In the genomic region with DNA sequence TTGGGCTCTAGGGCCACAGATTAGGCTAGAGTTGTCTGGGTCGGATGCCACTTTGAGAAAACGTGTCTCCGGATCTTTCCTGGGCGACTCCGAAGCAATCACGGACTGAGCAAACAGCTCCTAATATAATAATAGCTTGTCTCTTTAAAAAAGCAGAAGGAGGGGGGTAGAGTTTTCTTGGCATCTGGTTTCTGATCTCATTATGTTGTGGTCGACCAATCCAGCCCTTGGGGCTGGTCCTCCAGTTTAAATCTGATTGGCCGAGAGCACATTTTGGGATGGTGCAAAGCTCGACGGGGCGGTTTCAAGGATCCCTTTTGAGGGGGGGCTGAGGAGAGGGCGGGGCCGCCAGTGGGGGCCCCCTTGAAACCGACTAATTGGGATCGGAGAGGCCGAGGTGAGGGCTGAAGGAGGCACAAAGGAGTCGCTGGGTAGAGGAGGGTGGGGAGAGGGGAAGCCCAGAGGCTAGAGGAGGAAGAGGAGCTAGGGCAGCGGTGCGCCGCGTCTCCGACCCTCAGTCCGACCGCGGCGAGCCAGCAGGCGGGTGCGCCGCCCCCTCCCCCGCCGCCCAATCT, we compare ENCODE assay signal across 8 mouse cellular contexts. TPM values are rescaled to one million over a fixed set of nuclear protein-coding genes. Genes with fewer than 3 reads are reported as not detected.
A peak's percentile ranks its signal among the peaks of the same experiment; 100 is the strongest.
DNase-seq lines count a peak whose midpoint lies in the region; ATAC-seq and TF ChIP-seq lines count a peak whose summit lies in the region.

Fzd2 (plus strand) TSS at position 387 of the 575 bp plus-strand sequence.

- no peak for TF ChIP-seq POLR2A in CH12.LX (IDR thresholded peaks at IDR 0.05; ENCODE audit: low read depth, low read length)
- peak; percentile 82 for TF ChIP-seq POLR2A in brain, embryonic 14.5 days (IDR thresholded peaks at IDR 0.05; ENCODE audit: borderline replicate concordance, extremely low read depth, insufficient read depth, insufficient read length, poor library complexity, severe bottlenecking)

- H3K27me3 ChIP-seq in CH12.LX (replicated peaks), result peaks cover 29% of the 10 kb centered on the region
- H3K27me3 ChIP-seq in forebrain, embryonic 14.5 days (replicated peaks; ENCODE audit: control insufficient read depth, insufficient read depth, low read length), result no peaks in the 10 kb centered on the region
- peaks cover 93% of the 10 kb centered on the region for H3K27me3 ChIP-seq in liver, embryonic 15.5 days
- no peaks in the 10 kb centered on the region for H3K27me3 ChIP-seq in neural tube, embryonic 14.5 days (ENCODE audit: control insufficient read depth, insufficient read depth, low read length)

- dilution Hi-C loops in CH12.LX (cut with MboI; ENCODE audit: extremely low pct_ligation_motif_present, extremely low pct_unique_long_range_greater_than_20kb, low sequenced_read_pairs), result no loop called here

- peaks cover 19% of the 10 kb centered on the region for H3K9me3 ChIP-seq in CH12.LX (replicated peaks; ENCODE audit: low read length)
- no peaks in the 10 kb centered on the region for H3K9me3 ChIP-seq in forebrain, embryonic 14.5 days (replicated peaks; ENCODE audit: control insufficient read depth, low read length)
- H3K9me3 ChIP-seq in liver, embryonic 15.5 days (replicated peaks), result no peaks in the 10 kb centered on the region
- H3K9me3 ChIP-seq in neural tube, embryonic 14.5 days (ENCODE audit: control insufficient read depth, low read length), result no peaks in the 10 kb centered on the region

- intact Hi-C loops in heart, postnatal 10 days (cut with DNase I), result no loop called here

- 0 out of 4 replicates have a peak, but pooled peaks cover 0 to 2% of the 10 kb centered on the region in 2 experiments for H3K4me1 ChIP-seq in CH12.LX (ENCODE audit: control insufficient read depth in 1 of 2, insufficient read depth in 2 of 2)
- peaks cover 12% of the 10 kb centered on the region for H3K4me1 ChIP-seq in forebrain, embryonic 14.5 days (ENCODE audit: control insufficient read depth, insufficient read depth, low read length)
- peaks cover 9% of the 10 kb centered on the region for H3K4me1 ChIP-seq in liver, embryonic 15.5 days (replicated peaks)
- H3K4me1 ChIP-seq in neural tube, embryonic 14.5 days (ENCODE audit: control insufficient read depth, insufficient read depth, low read length), result peaks cover 3% of the 10 kb centered on the region; the same call in 1 of the 2 replicates

- H3K36me3 ChIP-seq in CH12.LX (replicated peaks in 1 of 2; ENCODE audit: control insufficient read depth in 1 of 2, insufficient read depth in 1 of 2, low read length in 1 of 2), result no peaks in the 10 kb centered on the region
- no peaks in the 10 kb centered on the region for H3K36me3 ChIP-seq in forebrain, embryonic 14.5 days (ENCODE audit: control insufficient read depth, insufficient read depth, low read length)
- no peaks in the 10 kb centered on the region for H3K36me3 ChIP-seq in liver, embryonic 15.5 days (replicated peaks)
- H3K36me3 ChIP-seq in neural tube, embryonic 14.5 days (ENCODE audit: control insufficient read depth, insufficient read depth, low read length), result no peaks in the 10 kb centered on the region

- no peak for TF ChIP-seq RAD21 in CH12.LX (IDR thresholded peaks at IDR 0.05; ENCODE audit: low read depth, low read length)

- H3K4me2 ChIP-seq in CH12.LX (ENCODE audit: insufficient read depth, low read depth, poor library complexity, severe bottlenecking), result peak within 1 kb of the TSS; percentile 81
- H3K4me2 ChIP-seq in forebrain, embryonic 14.5 days (ENCODE audit: low read length), result peak within 1 kb of the TSS; percentile 60
- peak within 1 kb of the TSS; percentile 52 for H3K4me2 ChIP-seq in liver, embryonic 15.5 days
- H3K4me2 ChIP-seq in neural tube, embryonic 14.5 days (ENCODE audit: low read depth, low read length), result peak within 1 kb of the TSS; percentile 82

- no peak within 1 kb of the TSS for H3K9ac ChIP-seq in CH12.LX (ENCODE audit: insufficient read depth, low read depth)
- H3K9ac ChIP-seq in forebrain, embryonic 14.5 days (ENCODE audit: low read length), result peak within 1 kb of the TSS; percentile 96
- H3K9ac ChIP-seq in liver, embryonic 15.5 days, result no peak within 1 kb of the TSS
- peak within 1 kb of the TSS; percentile 77 for H3K9ac ChIP-seq in neural tube, embryonic 14.5 days (replicated peaks; ENCODE audit: low read depth, low read length)

- no peak for TF ChIP-seq EP300 in CH12.LX (IDR thresholded peaks at IDR 0.05; ENCODE audit: low read length)

- TF ChIP-seq CTCF in CH12.LX (conservative IDR thresholded peaks at IDR 0.05 in 1 of 2, IDR thresholded peaks at IDR 0.05 in 1 of 2; ENCODE audit: low read depth in 2 of 2, low read length in 2 of 2), result no peak
- no peak for TF ChIP-seq CTCF in brain, embryonic 14.5 days (IDR thresholded peaks at IDR 0.05; ENCODE audit: borderline replicate concordance, extremely low read depth, insufficient read depth, insufficient read length)

- H3K27ac ChIP-seq in CH12.LX (ENCODE audit: insufficient read depth, low read depth), result no peak within 1 kb of the TSS
- H3K27ac ChIP-seq in forebrain, embryonic 14.5 days (ENCODE audit: low read depth, low read length), result peak within 1 kb of the TSS; percentile 99
- no peak within 1 kb of the TSS for H3K27ac ChIP-seq in liver, embryonic 15.5 days (replicated peaks)
- H3K27ac ChIP-seq in neural tube, embryonic 14.5 days (ENCODE audit: low read depth, low read length), result peak within 1 kb of the TSS; percentile 88

- DNase-seq in CH12.LX (ENCODE audit: extremely low read depth), result peak; percentile 74
- DNase-seq in brain, embryonic 14.5 days (ENCODE audit: low read depth), result peak; percentile 99
- peak; percentile 99 for DNase-seq in forebrain, embryonic 14.5 days (ENCODE audit: low spot score)
- peak; percentile 92 for DNase-seq in heart, postnatal 10 days
- peak; percentile 89 to 93 for DNase-seq in kidney, postnatal 4 days
- peak; percentile 69 for DNase-seq in urinary bladder, postnatal 25 days (ENCODE audit: low spot score)

- peak within 1 kb of the TSS in 2 of 3 experiments; percentile 13 to 32 for H3K4me3 ChIP-seq in CH12.LX (replicated peaks in 1 of 3; ENCODE audit: low read depth in 2 of 3, low read length in 2 of 3, poor library complexity in 1 of 3)
- peak within 1 kb of the TSS; percentile 91 for H3K4me3 ChIP-seq in forebrain, embryonic 14.5 days (ENCODE audit: low read depth, low read length)
- H3K4me3 ChIP-seq in liver, embryonic 15.5 days (replicated peaks), result peak within 1 kb of the TSS; percentile 43
- peak within 1 kb of the TSS; percentile 64 for H3K4me3 ChIP-seq in neural tube, embryonic 14.5 days (ENCODE audit: low read depth, low read length)

- in situ Hi-C loops in CH12.LX (cut with MboI; ENCODE audit: low pct_ligation_motif_present, low pct_unique_long_range_greater_than_20kb, low sequenced_read_pairs), result no loop called here

- no peaks in the 10 kb centered on the region for H3K79me2 ChIP-seq in CH12.LX (replicated peaks; ENCODE audit: control insufficient read depth, extremely low read depth, insufficient read depth, poor library complexity, severe bottlenecking)

- ATAC-seq in forebrain, embryonic 14.5 days, result peak; percentile 92
- peak; percentile 44 for ATAC-seq in liver, embryonic 15.5 days (ENCODE audit: insufficient read depth)
- peak; percentile 93 for ATAC-seq in neural tube, embryonic 14.5 days (ENCODE audit: low read depth)

- 1% methylated on average over 25 of the region's 31 CpGs for WGBS in forebrain, embryonic 14.5 days
- under 1% methylated on average over 27 of the region's 31 CpGs for WGBS in liver, embryonic 15.5 days (ENCODE audit: insufficient replicate concordance)
- WGBS in neural tube, embryonic 14.5 days, result under 1% methylated on average over 16 of the region's 31 CpGs

TF ChIP-seq in CH12.LX, 34 proteins besides CTCF, POLR2A, EP300 and RAD21:
- no peak for TF ChIP-seq E2F4 (IDR thresholded peaks at IDR 0.05; ENCODE audit: insufficient replicate concordance, low read depth, low read length)
- TF ChIP-seq CHD1 (IDR thresholded peaks at IDR 0.05; ENCODE audit: low read depth, low read length), result no peak
- TF ChIP-seq MAFK (IDR thresholded peaks at IDR 0.05; ENCODE audit: insufficient replicate concordance, low read length), result no peak
- TF ChIP-seq BHLHE40 (IDR thresholded peaks at IDR 0.05; ENCODE audit: low read depth, low read length), result no peak
- TF ChIP-seq IRF4 (IDR thresholded peaks at IDR 0.05; ENCODE audit: low read depth, low read length), result no peak
- no peak for TF ChIP-seq MXI1 (IDR thresholded peaks at IDR 0.05; ENCODE audit: low read depth, low read length)
- TF ChIP-seq SMC3 (IDR thresholded peaks at IDR 0.05; ENCODE audit: low read depth, low read length), result no peak
- no peak for TF ChIP-seq ZC3H11A (IDR thresholded peaks at IDR 0.05; ENCODE audit: low read depth, low read length)
- no peak for TF ChIP-seq ELF1 (IDR thresholded peaks at IDR 0.05; ENCODE audit: low read depth, low read length)
- TF ChIP-seq ZMIZ1 (IDR thresholded peaks at IDR 0.05; ENCODE audit: low read depth, low read length), result no peak
- TF ChIP-seq JUND (conservative IDR thresholded peaks at IDR 0.05; ENCODE audit: low read depth, low read length), result no peak
- TF ChIP-seq HCFC1 (IDR thresholded peaks at IDR 0.05; ENCODE audit: low read depth, low read length), result no peak
- TF ChIP-seq GABPA (IDR thresholded peaks at IDR 0.05; ENCODE audit: insufficient replicate concordance, low read depth, low read length), result no peak
- no peak for TF ChIP-seq KAT2A (IDR thresholded peaks at IDR 0.05; ENCODE audit: insufficient replicate concordance, low read length)
- no peak for TF ChIP-seq MAZ (IDR thresholded peaks at IDR 0.05; ENCODE audit: low read depth, low read length)
- no peak for TF ChIP-seq NRF1 (IDR thresholded peaks at IDR 0.05; ENCODE audit: low read depth, low read length)

RNA-seq across cellular contexts. Expression of gene Fzd2, which starts in this region (rescaled TPM):
- total RNA-seq in CH12.LX (2012; rRNA removed) (0.08 and 0.13 TPM in 2 replicates), CH12.LX (2014; rRNA removed) (0.23 and 0.35 TPM in 2 replicates)
- 0.15 and 0.20 TPM in 2 replicates for polyA plus RNA-seq in CH12.LX (2012; ENCODE audit: insufficient read length, low read depth)
- polyA plus RNA-seq in brain, embryonic 14.5 days (2012; rRNA removed), result 35.6 and 59.4 TPM in 2 replicates
- 18.6 and 19.2 TPM in 2 replicates for polyA plus RNA-seq in forebrain, embryonic 14.5 days (2014; fragmentation: Nextera tagmentation; extraction: Ambion mirVana)
- total RNA-seq in heart, postnatal 10 days (2021), result 10 to 100 TPM; 11.1 to 15.7 TPM
- 0.41 and 0.60 TPM in 2 replicates for polyA plus RNA-seq in liver, embryonic 15.5 days (2015; fragmentation: Nextera tagmentation; extraction: Ambion mirVana)
- 6.5 and 10.5 TPM in 2 replicates for polyA plus RNA-seq in neural tube, embryonic 14.5 days (2014; fragmentation: Nextera tagmentation; extraction: Ambion mirVana)

Comparison
In these comparisons a context has a peak if more than half of its experiments do, and no peak if none do; other contexts are left out.
1. RNA of gene Fzd2 (total RNA-seq): 11.1 to 15.7 TPM in heart, postnatal 10 days; 0.08 to 0.35 TPM in CH12.LX; every median in the first group is over 4 times any median in the second.
2. Peak in DNase-seq, H3K4me3 ChIP-seq and H3K4me2 ChIP-seq in CH12.LX; RNA of the gene not detected or under 1 TPM.
3. Peak in ATAC-seq, H3K4me3 ChIP-seq and H3K4me2 ChIP-seq in liver, embryonic 15.5 days; RNA of the gene not detected or under 1 TPM.
4. H3K27ac ChIP-seq: peak in forebrain, embryonic 14.5 days (single experiment) and neural tube, embryonic 14.5 days (single experiment); none in CH12.LX (single experiment) and liver, embryonic 15.5 days (single experiment).
5. H3K4me3 ChIP-seq: peak in every context shown above with its lines; median percentile 91 in forebrain, embryonic 14.5 days; 64 in neural tube, embryonic 14.5 days; 43 in liver, embryonic 15.5 days; 22 in CH12.LX.
6. H3K9ac ChIP-seq: peak in forebrain, embryonic 14.5 days (single experiment) and neural tube, embryonic 14.5 days (single experiment); none in CH12.LX (single experiment) and liver, embryonic 15.5 days (single experiment).
7. Peak in every context shown above with its lines, with median percentiles within 50 percentile points of each other: DNase-seq, H3K4me2 ChIP-seq and ATAC-seq.